Mouse (Mus musculus): ENCODE measurements around the gene Hoxa3. TPM values are rescaled to one million over a fixed set of nuclear protein-coding genes. Genes with fewer than 3 reads are reported as not detected.

Gene Hoxa3
- polyA plus RNA-seq, 1 experiment: not detected

DNA sequence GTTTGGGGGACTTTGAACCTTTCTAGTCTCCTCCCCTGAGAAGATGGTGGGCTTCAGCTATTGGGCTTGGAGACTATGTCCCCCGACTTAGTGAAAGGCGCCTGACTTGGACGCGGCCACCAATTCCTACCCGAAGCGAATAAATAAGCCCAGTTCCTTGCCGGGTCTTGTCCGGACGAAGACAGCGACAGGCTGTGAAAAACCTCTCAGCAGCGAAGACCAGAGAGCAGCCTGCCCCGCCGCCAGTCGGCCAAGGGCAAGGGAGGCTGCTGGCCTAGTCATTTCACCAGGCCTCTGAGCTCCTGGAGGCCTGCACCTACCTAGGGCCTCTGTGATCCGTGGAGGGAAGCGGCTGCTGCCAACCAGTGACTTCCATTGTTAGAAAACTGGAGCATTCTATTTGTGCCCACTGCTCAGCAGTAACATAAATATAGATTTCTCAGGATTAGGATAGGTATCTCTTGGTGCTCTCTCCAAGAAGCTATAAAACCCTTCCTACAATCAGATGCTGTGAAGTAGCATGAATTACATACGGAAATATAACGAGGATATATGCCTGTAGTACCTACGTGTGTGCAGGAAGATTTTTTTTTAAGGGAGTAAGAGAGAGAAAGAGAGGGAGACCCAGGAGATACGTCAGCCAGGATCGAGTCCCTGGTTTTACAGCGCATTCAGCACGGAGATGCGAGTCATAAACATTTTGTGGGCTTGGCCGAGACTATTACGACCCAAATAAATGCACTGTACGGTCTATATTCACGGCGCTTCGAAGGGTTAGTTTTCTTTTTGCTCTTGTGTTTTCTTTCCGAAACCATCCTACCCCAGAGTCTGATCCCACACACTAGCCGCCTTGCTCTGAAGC, 7.1 kb upstream of the Hoxa3 start:
- H3K27ac ChIP-seq (ENCODE audit: insufficient read depth, low read length): no peak overlapping the region
- TF ChIP-seq POLR2A (IDR thresholded peaks at IDR 0.05; ENCODE audit: extremely low read depth, insufficient read depth, low read length) (no peak), CTCF (IDR thresholded peaks at IDR 0.05; ENCODE audit: extremely low read depth, insufficient read depth, low read length) (no peak)
- H3K4me3 ChIP-seq (ENCODE audit: insufficient read depth, low read length): no peak overlapping the region
- H3K4me1 ChIP-seq (ENCODE audit: control insufficient read depth, insufficient read depth, low read length): no peaks in the 10 kb centered on the region

DNA sequence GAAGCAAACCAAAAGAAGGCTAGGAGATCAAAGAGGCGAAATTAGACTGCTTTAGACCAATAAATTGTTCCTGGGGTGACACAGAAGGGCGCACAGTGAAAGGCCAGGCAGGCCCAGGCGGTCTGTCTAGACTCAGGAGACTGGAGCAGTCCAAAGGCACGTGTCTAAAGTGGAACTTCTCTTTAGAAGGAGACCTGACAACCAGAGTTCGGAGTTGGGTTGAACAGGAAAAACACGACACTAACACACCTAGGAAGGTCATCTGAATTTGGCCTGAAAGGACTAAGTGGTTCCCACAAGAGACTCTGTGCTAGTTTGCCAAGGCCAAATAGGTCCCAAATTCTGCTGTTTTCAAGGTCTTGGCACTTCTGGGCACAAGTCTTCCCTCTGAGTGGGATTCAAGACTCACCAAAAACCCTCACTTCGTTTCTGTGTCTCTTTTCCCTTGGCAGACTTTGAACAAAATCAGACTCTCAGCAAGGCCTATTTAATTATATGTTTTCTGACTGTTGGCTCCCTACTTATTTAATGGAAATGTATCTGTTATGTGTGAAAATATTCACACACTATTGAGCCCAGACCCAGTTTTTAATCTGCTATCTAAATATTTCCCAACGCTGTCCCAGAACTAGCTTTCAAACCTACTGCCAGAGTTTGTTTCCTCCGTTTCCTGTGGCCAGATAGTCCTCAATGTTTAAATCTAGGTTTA, 6.3 kb upstream of the Hoxa3 start:
- TF ChIP-seq CTCF (IDR thresholded peaks at IDR 0.05; ENCODE audit: extremely low read depth, insufficient read depth, low read length) (no peak), POLR2A (IDR thresholded peaks at IDR 0.05; ENCODE audit: extremely low read depth, insufficient read depth, low read length) (no peak)
- Histone ChIP-seq H3K4me1 (ENCODE audit: control insufficient read depth, insufficient read depth, low read length) (no peaks in the 10 kb centered on the region), H3K4me3 (ENCODE audit: insufficient read depth, low read length) (no peak overlapping the region), H3K27ac (ENCODE audit: insufficient read depth, low read length) (no peak overlapping the region)

DNA sequence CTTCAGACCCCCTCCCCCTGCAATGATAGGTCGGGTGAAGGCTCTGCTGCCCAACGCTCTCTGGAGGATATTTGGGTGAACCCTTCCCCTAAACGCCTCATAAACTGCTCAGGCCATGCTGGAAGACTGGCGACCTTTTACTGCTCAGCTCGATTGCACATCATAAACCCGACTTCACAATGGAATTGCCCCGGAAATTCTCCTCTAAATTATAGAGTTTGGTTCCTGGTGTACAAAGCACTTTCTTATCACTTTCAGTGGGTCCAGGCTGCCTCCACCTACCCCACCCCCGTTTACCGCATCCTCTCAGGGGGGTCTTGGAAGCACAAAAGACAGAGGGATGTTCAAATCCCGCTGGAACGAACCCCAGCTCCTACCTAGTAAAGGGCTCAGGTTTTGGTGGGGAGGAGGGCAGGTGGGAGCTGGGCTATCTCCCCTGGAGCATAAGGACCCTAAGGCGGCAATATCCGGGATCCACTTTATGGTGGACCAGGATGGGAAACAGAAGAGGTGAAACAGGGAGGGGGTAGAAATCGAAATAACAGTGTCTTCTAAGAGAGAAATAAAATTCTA, 5.6 kb upstream of the Hoxa3 start:
- Histone ChIP-seq H3K4me1 (ENCODE audit: control insufficient read depth, insufficient read depth, low read length) (no peaks in the 10 kb centered on the region), H3K4me3 (ENCODE audit: insufficient read depth, low read length) (no peak overlapping the region), H3K27ac (ENCODE audit: insufficient read depth, low read length) (no peak overlapping the region)
- TF ChIP-seq POLR2A (IDR thresholded peaks at IDR 0.05; ENCODE audit: extremely low read depth, insufficient read depth, low read length): no peak
- no peak for TF ChIP-seq CTCF (IDR thresholded peaks at IDR 0.05; ENCODE audit: extremely low read depth, insufficient read depth, low read length)

DNA sequence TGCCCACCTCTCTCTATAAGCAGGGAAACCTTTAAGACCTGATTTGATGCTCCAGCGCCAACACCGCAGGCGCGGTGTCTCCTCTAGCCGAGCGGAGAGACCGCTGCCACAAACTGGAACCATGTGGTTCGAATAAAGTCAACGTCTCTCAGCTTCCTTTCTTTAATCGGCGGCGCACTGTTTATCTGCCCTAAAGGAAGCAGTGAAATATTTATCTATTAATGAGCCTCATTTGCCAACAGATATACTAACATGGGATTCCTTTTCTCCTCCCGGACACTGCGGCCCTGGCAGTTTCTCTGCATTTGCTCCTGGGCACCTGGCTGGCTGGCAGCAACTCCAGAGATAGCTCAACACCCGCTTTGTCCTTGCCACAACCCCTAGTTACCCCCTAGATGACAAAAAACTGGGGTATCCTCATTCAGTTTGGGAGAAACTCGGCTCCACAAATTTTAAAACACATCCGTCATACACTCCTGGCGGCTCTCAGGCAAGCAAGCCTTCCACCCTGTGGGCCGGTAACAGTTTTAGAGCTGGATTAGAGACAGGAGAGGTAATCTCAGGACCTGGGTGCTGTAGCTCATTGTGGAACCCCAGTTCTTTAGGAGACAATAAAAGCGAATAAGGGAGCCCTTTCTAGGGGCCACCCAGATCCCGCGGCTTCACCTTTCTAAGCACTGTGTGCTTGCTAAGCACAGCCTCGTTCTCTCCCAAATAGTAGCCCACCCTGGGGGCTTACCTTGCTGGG, 4.9 kb upstream of the Hoxa3 start:
- no peak overlapping the region for H3K4me3 ChIP-seq (ENCODE audit: insufficient read depth, low read length)
- no peaks in the 10 kb centered on the region for H3K4me1 ChIP-seq (ENCODE audit: control insufficient read depth, insufficient read depth, low read length)
- TF ChIP-seq POLR2A (IDR thresholded peaks at IDR 0.05; ENCODE audit: extremely low read depth, insufficient read depth, low read length): no peak
- TF ChIP-seq CTCF (IDR thresholded peaks at IDR 0.05; ENCODE audit: extremely low read depth, insufficient read depth, low read length): no peak
- no peak overlapping the region for H3K27ac ChIP-seq (ENCODE audit: insufficient read depth, low read length)

DNA sequence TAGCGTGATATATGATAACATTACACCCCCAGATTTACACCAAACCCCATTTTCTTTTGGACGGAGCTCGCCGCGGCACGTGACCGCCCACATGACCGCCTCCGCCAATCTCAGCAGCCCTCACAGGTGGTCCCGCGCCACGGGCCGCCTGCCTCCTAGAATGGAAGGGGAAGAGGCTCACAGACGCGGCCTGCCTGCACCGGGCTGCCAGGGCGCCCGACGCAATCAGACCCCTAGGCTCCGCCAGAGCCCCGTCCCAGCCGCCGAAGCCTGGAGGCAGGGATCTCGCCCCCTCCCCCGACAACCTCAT, 4.3 kb upstream of the Hoxa3 start:
- H3K27ac ChIP-seq (ENCODE audit: insufficient read depth, low read length): no peak overlapping the region
- no peak for TF ChIP-seq POLR2A (IDR thresholded peaks at IDR 0.05; ENCODE audit: extremely low read depth, insufficient read depth, low read length)
- H3K4me3 ChIP-seq (ENCODE audit: insufficient read depth, low read length): no peak overlapping the region

DNA sequence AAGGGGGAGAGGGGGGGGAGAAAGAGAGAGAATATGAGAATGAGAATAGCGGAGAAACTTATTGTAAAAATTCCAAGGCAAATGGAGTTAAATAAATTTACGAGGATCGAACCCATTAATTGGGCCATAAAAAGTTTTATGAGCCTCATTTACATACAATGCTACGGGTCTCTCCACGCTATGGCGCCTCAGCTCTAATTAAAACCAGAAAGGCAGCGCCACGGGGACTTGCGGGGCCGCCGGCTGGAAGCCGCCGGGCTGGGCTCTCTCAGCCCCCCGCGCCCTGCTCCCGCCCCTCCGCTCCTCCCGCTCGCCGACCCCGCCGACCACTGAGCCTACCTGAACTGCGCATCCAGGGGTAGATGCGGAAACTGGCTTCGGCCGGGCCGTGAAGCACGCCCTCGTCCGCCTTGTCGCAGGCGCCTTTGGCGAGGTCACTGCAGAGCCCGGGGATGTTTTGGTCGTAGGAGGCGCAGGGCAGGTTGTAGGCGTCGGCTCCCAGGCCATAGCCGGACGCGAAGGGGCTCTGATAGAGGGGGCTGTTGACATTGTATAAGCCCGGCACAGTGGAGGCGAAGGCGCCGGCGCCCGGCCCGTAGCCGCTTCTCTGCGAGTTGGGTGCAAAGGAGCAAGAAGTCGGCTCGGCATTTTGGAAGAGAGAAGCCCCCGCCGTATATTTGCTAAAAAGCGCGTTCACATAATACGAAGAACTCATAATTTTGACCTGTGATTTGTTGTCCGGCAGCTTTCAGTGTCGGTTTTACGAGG, 3.7 kb upstream of the Hoxa3 start:
- no peak for TF ChIP-seq POLR2A (IDR thresholded peaks at IDR 0.05; ENCODE audit: extremely low read depth, insufficient read depth, low read length)
- TF ChIP-seq CTCF (IDR thresholded peaks at IDR 0.05; ENCODE audit: extremely low read depth, insufficient read depth, low read length): no peak
- no peaks in the 10 kb centered on the region for H3K4me1 ChIP-seq (ENCODE audit: control insufficient read depth, insufficient read depth, low read length)
- H3K27ac ChIP-seq (ENCODE audit: insufficient read depth, low read length): no peak overlapping the region
- H3K4me3 ChIP-seq (ENCODE audit: insufficient read depth, low read length): no peak overlapping the region

More for the DNA sequence above, 4.3 kb upstream of the Hoxa3 start:
- no peaks in the 10 kb centered on the region for H3K4me1 ChIP-seq (ENCODE audit: control insufficient read depth, insufficient read depth, low read length)

DNA sequence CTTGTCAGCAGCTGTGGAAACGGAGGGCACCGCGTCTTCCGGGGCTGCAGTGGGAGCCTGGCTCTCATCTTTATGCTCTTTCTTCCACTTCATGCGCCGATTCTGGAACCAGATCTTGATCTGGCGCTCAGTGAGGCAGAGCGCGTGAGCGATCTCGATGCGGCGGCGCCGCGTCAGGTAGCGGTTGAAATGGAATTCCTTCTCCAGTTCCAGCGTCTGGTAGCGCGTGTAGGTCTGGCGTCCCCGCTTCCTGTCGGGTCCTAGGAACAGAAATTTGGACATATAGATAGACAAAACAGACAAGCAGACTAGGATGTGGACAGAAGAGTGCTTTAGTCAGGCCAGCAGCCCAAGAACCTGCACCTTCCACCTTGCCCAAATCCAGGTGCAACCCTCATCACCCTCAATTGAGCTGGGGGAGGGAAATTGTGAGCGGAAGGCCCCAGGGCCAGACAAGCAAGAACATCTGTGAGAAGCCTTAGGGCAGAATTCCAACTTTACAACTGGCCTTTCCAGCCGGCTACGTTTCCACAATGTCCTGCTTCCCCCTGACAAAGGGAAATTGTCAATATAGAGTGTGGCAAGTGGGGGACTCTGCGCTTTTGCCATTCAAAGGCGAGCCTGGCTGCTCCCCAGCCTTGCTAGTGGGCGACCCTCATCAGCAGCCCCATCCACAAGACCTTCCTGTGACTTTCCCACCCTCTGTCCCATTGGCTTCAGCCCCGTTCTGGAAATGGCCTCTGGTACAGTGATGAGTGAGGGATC, 2.8 kb upstream of the Hoxa3 start:
- no peaks in the 10 kb centered on the region for H3K4me1 ChIP-seq (ENCODE audit: control insufficient read depth, insufficient read depth, low read length)
- no peak overlapping the region for H3K27ac ChIP-seq (ENCODE audit: insufficient read depth, low read length)
- no peak for TF ChIP-seq CTCF (IDR thresholded peaks at IDR 0.05; ENCODE audit: extremely low read depth, insufficient read depth, low read length)
- no peak for TF ChIP-seq POLR2A (IDR thresholded peaks at IDR 0.05; ENCODE audit: extremely low read depth, insufficient read depth, low read length)
- no peak overlapping the region for H3K4me3 ChIP-seq (ENCODE audit: insufficient read depth, low read length)

DNA sequence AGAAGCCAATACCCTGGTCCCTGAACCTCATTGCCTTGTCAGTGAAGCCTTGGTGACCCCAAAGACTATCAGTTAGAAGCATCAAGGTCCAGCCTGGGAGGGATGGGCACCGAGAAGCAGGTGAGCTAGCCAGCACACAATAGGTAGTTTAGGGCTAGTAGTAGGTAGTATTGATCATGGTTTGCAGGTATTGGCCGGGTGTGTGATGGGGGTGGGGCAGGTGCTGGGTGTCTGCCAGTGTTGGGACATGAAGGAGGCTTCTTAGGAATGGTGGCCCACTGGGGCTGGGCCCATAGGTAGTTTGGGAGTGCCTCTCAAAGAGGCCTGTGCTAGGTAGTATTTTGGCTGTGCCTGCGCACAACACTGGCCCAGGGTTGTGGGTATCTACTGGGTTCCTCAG, 1.9 kb upstream of the Hoxa3 start:
- Histone ChIP-seq H3K27ac (ENCODE audit: insufficient read depth, low read length) (no peak overlapping the region), H3K4me3 (ENCODE audit: insufficient read depth, low read length) (no peak overlapping the region), H3K4me1 (ENCODE audit: control insufficient read depth, insufficient read depth, low read length) (no peaks in the 10 kb centered on the region)
- TF ChIP-seq POLR2A (IDR thresholded peaks at IDR 0.05; ENCODE audit: extremely low read depth, insufficient read depth, low read length) (no peak), CTCF (IDR thresholded peaks at IDR 0.05; ENCODE audit: extremely low read depth, insufficient read depth, low read length) (no peak)
